ENCODE assay signal across 17 mouse cellular contexts in the genomic region with DNA sequence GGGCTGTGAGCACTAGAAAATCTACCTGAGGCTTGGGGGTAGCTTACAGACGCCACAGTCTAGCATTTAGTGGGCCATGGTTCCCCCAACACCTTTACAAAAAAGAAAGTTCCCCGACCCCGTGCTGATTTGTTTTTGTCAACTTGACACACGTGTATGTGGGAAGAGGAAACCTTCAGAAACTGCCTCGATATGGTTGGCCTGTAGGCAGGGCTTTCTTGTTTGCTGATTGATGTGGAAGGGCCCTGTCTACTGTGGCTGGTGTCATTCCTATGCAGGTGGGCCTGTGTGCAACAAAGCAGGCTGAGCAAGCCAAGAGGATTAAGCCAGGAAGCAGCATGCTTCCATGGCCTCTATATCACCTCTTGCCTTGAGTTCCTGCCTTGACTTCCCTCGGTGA. TPM values are rescaled to one million over a fixed set of nuclear protein-coding genes. Genes with fewer than 3 reads are reported as not detected.
DNase-seq lines count a peak whose midpoint lies in the region.
"Had no signal": no experiment of that assay in that cellular context is flagged by ENCODE, and none has a peak within 500 bp of the region (broad histone marks: within the 10 kb centered on the region; RNA-seq: fewer than 3 reads in every experiment).

No protein-coding gene starts in this region.

- peak; percentile 2 for DNase-seq in adrenal gland, postnatal 14 days
- DNase-seq in adrenal gland, adult 2 months, result no peak
- peak; percentile 83 for DNase-seq in heart, adult 11 months
- no peak for DNase-seq in heart, adult 18-20 months
- peak; percentile 2 for DNase-seq in right cerebral cortex, postnatal 25 days
- no peak for DNase-seq in right cerebral cortex, adult 2 months (ENCODE audit: low spot score in 2 of 2)
- peak; percentile 18 for DNase-seq in thymus, postnatal 4 days
- no peak for DNase-seq in thymus, postnatal 14 days
- DNase-seq: adrenal gland, postnatal 10 days; adrenal gland, postnatal 36 days; cerebellum, adult 11 months; cerebellum, postnatal 14 days; cerebellum, postnatal 36 days; embryo, embryonic 11 days had no signal

RNA-seq across cellular contexts. Expression of a gene that starts 3.1 kb away (rescaled TPM):
- 420 and 426 TPM in 2 replicates for total RNA-seq in adrenal gland, postnatal 14 days (2021)
- total RNA-seq in adrenal gland, adult 2 months (2021), result 100 to 1,000 TPM; 297 to 298 TPM
- 90.2 and 91.2 TPM in 2 replicates for polyA plus RNA-seq in adrenal gland, adult 2 months (2012; rRNA removed)
- total RNA-seq in heart, adult 18-20 months (2021), result 100 to 1,000 TPM; 763 to 838 TPM

RNA-seq across cellular contexts. Expression of a gene that starts 3.5 kb away (rescaled TPM):
- 76.6 and 79.0 TPM in 2 replicates for total RNA-seq in adrenal gland, postnatal 14 days (2021)
- 100 to 1,000 TPM; 103 to 118 TPM for total RNA-seq in adrenal gland, adult 2 months (2021)
- polyA plus RNA-seq in adrenal gland, adult 2 months (2012; rRNA removed), result 197 and 206 TPM in 2 replicates
- 10 to 100 TPM; 37.7 to 39.3 TPM for total RNA-seq in heart, adult 18-20 months (2021)

RNA-seq across cellular contexts. Expression of a gene that starts 8.6 kb away (rescaled TPM):
- 63.2 and 67.0 TPM in 2 replicates for total RNA-seq in adrenal gland, postnatal 14 days (2021)
- total RNA-seq in adrenal gland, adult 2 months (2021), result 10 to 100 TPM; 29.3 to 62.8 TPM
- 67.6 and 87.7 TPM in 2 replicates for polyA plus RNA-seq in adrenal gland, adult 2 months (2012; rRNA removed)
- total RNA-seq in heart, adult 18-20 months (2021), result 100 to 1,000 TPM; 150 to 178 TPM

RNA-seq across cellular contexts. Expression of a gene that starts 12.1 kb away (rescaled TPM):
- total RNA-seq in adrenal gland, postnatal 14 days (2021), result 0.53 TPM in 1 of 2 replicates, not detected in the other
- under 1 TPM in 1 of 2 experiments, not detected in 1; 0.58 TPM for total RNA-seq in adrenal gland, adult 2 months (2021)
- not detected in 2 replicates for polyA plus RNA-seq in adrenal gland, adult 2 months (2012; rRNA removed)
- not detected for total RNA-seq in heart, adult 18-20 months (2021)
- total RNA-seq: adrenal gland, postnatal 36 days; common myeloid progenitor, adult 5-6 weeks had no signal
- polyA plus RNA-seq: erythroblast, embryonic 14.5 days had no signal

RNA-seq across cellular contexts. Expression of a gene that starts 21.3 kb away (rescaled TPM):
- 0.93 TPM in 1 of 2 replicates, not detected in the other for total RNA-seq in adrenal gland, postnatal 14 days (2021)
- total RNA-seq in adrenal gland, adult 2 months (2021), result under 1 TPM in 1 of 2 experiments, not detected in 1; 0.31 TPM
- polyA plus RNA-seq in adrenal gland, adult 2 months (2012; rRNA removed), result 0.06 TPM in 1 of 2 replicates, not detected in the other
- total RNA-seq in heart, adult 18-20 months (2021), result not detected
- total RNA-seq: common myeloid progenitor, adult 5-6 weeks had no signal
- polyA plus RNA-seq: erythroblast, embryonic 14.5 days; forebrain, embryonic 12.5 days had no signal

Comparison
In these comparisons a context has a peak if more than half of its experiments do, and no peak if none do; other contexts are left out.
1. DNase-seq: peak in adrenal gland, postnatal 14 days (single experiment), heart, adult 11 months (single experiment), right cerebral cortex, postnatal 25 days (single experiment) and thymus, postnatal 4 days (single experiment); none in adrenal gland, adult 2 months (single experiment), heart, adult 18-20 months (0 of 2), right cerebral cortex, adult 2 months (0 of 2) and thymus, postnatal 14 days (single experiment).